Mouse (Mus musculus): Measurements from ENCODE around the gene B3gnt9.

GRCm38 (mm10) chr8:105214104-105214503 is 40.8 kb downstream of the B3gnt9 start:
- no peak for TF ChIP-seq CTCF (IDR thresholded peaks at IDR 0.05; ENCODE audit: borderline replicate concordance, extremely low read depth, insufficient read depth, insufficient read length)
- TF ChIP-seq POLR2A (IDR thresholded peaks at IDR 0.05; ENCODE audit: borderline replicate concordance, extremely low read depth, insufficient read depth, insufficient read length, poor library complexity, severe bottlenecking): no peak
